Mouse (Mus musculus) midbrain, postnatal 0 days (tissue): Measurements from ENCODE around the gene Med12l. TPM values are rescaled to one million over a fixed set of nuclear protein-coding genes. Genes with fewer than 3 reads are reported as not detected.

Source experiments
- ATAC-seq: fragments of 200-750 bp; cut with Nextera tagmentation; 2 replicates; pipeline ENCODE4 v1.8.0; 2017; ENCODE audit warnings: moderate number of reproducible peaks, mild to moderate bottlenecking, moderate TSS enrichment, moderate library complexity; ENCODE audit not compliant: low FRiP score
- DNase-seq: peaks from one replicate; pipeline ENCODE4 v3.0.0-alpha.2; 2015; ENCODE audit warnings: low spot score
- H3K27ac ChIP-seq: fragments of 300-500 bp; sonication (generic); 2 replicates; pipeline ENCODE4 v1.5.1; 2014; ENCODE audit warnings: low read depth, mild to moderate bottlenecking, low read length, mixed read lengths
- H3K27me3 ChIP-seq: fragments of 300-500 bp; sonication (generic); 2 replicates; pipeline ENCODE4 v1.6.1; 2014; ENCODE audit warnings: low read length, control low read depth, mixed read lengths; ENCODE audit not compliant: insufficient read depth
- H3K36me3 ChIP-seq: fragments of 300-500 bp; sonication (generic); 2 replicates; pipeline ENCODE4 v1.6.1; 2014; ENCODE audit warnings: low read length, control low read depth, mixed read lengths; ENCODE audit not compliant: insufficient read depth
- H3K4me1 ChIP-seq: fragments of 300-500 bp; sonication (generic); 2 replicates; pipeline ENCODE4 v1.6.1; 2014; ENCODE audit warnings: mild to moderate bottlenecking, control low read depth, antibody characterized with exemption, low read length, mixed read lengths; ENCODE audit not compliant: insufficient read depth
- H3K4me2 ChIP-seq: fragments of 300-500 bp; sonication (generic); 2 replicates; pipeline ENCODE4 v1.6.1; 2014; ENCODE audit warnings: low read depth, mild to moderate bottlenecking, low read length, mixed read lengths; ENCODE audit not compliant: poor library complexity, severe bottlenecking
- H3K4me3 ChIP-seq: fragments of 300-500 bp; sonication (generic); 2 replicates; pipeline ENCODE4 v1.5.1; 2014; ENCODE audit warnings: low read depth, mild to moderate bottlenecking, low read length, moderate library complexity
- H3K9ac ChIP-seq: fragments of 300-500 bp; sonication (generic); replicated peaks from 2 replicates; pipeline ENCODE4 v1.6.1; 2014; ENCODE audit warnings: mild to moderate bottlenecking, low read length, moderate library complexity, mixed read lengths; ENCODE audit not compliant: poor library complexity, severe bottlenecking
- H3K9me3 ChIP-seq: fragments of 300-500 bp; sonication (generic); 2 replicates; pipeline ENCODE4 v1.6.1; 2016; ENCODE audit warnings: low read length, control low read depth
- CTCF ChIP-seq: IDR thresholded peaks from 2 replicates; pipeline ENCODE4 v1.5.1; 2016; ENCODE audit warnings: antibody characterized with exemption, mild to moderate bottlenecking
- WGBS: fragments of 180-500 bp; shearing (Covaris S2); extraction: QIAGEN DNeasy Blood & Tissue Kit; methylation state at CpG from one replicate; pipeline ENCODE4 v1.1.7; 2014; 5-methylcytosine and 5-hydroxymethylcytosine counted together
- polyA plus RNA-seq: library from polyadenylated mRNA; unstranded; fragments of >200 nt; fragmentation: Nextera tagmentation; extraction: Ambion mirVana; gene quantifications from 2 replicates; pipeline ENCODE4 v1.2.1, GENCODE M21; 2015
- total RNA-seq: library from RNA; depleted of rRNA; stranded (reverse); fragments of >200 nt; gene quantifications from 2 replicates; pipeline ENCODE4 v1.2.3, GENCODE M21; 2014

Gene Med12l
- total and polyA plus RNA-seq, 2 experiments from 2014 or later = 3.7 to 23.0 TPM

- H3K4me1 ChIP-seq = no peaks in the 10 kb centered on the region
- ATAC-seq (no peak), DNase-seq (no peak)
- H3K4me2 ChIP-seq = no peak overlapping the region
- H3K9ac ChIP-seq = no peak overlapping the region
- H3K36me3 ChIP-seq = no peaks in the 10 kb centered on the region
- 96% methylated on average over 5 of the region's 5 CpGs for WGBS
- no peaks in the 10 kb centered on the region for H3K9me3 ChIP-seq
- no peak for TF ChIP-seq CTCF
- H3K27ac ChIP-seq = no peak overlapping the region
- no peaks in the 10 kb centered on the region for H3K27me3 ChIP-seq
- H3K4me3 ChIP-seq = no peak overlapping the region
These were observed 299.3 kb downstream of the Med12l start for GRCm38 (mm10) chr3:59304944-59305343.

GRCm38 (mm10) chr3:59305518-59305917 is 299.9 kb downstream of the Med12l start:
- no peaks in the 10 kb centered on the region for H3K36me3 ChIP-seq
- no peaks in the 10 kb centered on the region for H3K27me3 ChIP-seq
- H3K4me1 ChIP-seq = no peaks in the 10 kb centered on the region
- H3K4me2 ChIP-seq = no peak overlapping the region
- no peak overlapping the region for H3K27ac ChIP-seq
- H3K9ac ChIP-seq = no peak overlapping the region
- no peak for TF ChIP-seq CTCF
- 96% methylated on average over 2 of the region's 2 CpGs for WGBS
- H3K4me3 ChIP-seq = no peak overlapping the region
- ATAC-seq (no peak), DNase-seq (no peak)
- H3K9me3 ChIP-seq = no peaks in the 10 kb centered on the region

- 90% methylated on average over 10 of the region's 10 CpGs for WGBS
- TF ChIP-seq CTCF = no peak
- DNase-seq (no peak), ATAC-seq (no peak)
- peaks cover 2% of the 10 kb centered on the region; the same call in 1 of the 2 replicates for H3K36me3 ChIP-seq
- H3K27me3 ChIP-seq = no peaks in the 10 kb centered on the region
- H3K4me3 ChIP-seq = no peak overlapping the region
- H3K9me3 ChIP-seq = no peaks in the 10 kb centered on the region
- no peak overlapping the region for H3K9ac ChIP-seq
- H3K27ac ChIP-seq = no peak overlapping the region
- no peaks in the 10 kb centered on the region for H3K4me1 ChIP-seq
- H3K4me2 ChIP-seq = no peak overlapping the region
These were observed 307.0 kb downstream of the Med12l start for GRCm38 (mm10) chr3:59312610-59313009.

DNA sequence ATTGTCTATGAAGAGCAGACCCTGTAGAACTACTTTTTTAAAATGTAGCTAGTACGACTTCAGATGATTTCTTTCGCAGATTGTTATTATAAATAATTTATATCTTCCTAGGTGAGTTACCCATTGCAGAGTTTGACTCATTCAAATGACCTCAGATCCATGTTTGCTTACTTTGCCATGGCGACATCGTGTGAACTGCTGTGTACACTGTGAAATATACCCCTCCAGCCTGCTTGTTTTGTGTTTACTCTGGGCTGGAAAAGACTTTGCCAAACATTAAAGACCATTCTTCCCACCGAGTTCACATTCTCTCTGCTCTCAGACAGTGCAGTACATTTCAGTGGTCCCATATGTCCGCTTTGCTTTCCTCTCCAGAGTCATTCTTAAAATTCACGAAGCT is 310.5 kb downstream of the Med12l start:
- H3K4me3 ChIP-seq = no peak overlapping the region
- H3K4me1 ChIP-seq = no peaks in the 10 kb centered on the region
- no peak for TF ChIP-seq CTCF
- H3K36me3 ChIP-seq = peaks cover 15% of the 10 kb centered on the region; the same call in 1 of the 2 replicates
- H3K27me3 ChIP-seq = no peaks in the 10 kb centered on the region
- H3K9ac ChIP-seq = no peak overlapping the region
- no peak for DNase-seq
- no peak overlapping the region for H3K4me2 ChIP-seq
- no peak overlapping the region for H3K27ac ChIP-seq
- 79% methylated on average over 7 of the region's 7 CpGs for WGBS
- no peaks in the 10 kb centered on the region for H3K9me3 ChIP-seq
- no peak for ATAC-seq

DNA sequence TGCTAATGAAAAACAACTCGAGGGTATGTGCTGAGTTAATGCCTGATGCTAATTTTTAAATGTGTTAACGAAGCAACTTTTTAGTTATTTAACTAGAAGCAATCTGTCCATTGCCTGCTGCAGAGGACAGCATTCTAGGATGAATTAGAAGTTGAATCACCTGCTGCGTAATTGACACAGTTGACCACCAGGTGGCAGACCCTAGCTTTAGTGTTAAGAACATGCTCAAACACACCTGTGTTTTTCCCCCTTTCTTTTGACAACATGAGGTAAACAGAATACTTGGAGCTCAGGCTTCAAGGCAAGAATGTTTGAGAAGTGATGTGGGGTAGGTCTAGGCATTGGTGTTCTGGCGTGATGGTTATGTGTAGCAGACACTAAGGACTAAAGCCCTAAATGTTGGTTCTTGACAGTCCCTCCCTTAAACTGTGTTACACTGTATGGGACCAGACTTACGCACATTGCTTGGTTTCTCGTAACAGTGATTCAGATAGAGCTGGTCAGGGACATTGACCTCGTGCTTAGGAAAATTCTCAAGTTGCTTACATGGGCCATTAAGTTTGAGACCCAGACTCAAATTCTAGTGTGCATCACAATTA is 315.8 kb downstream of the Med12l start:
- peak; percentile 78 for DNase-seq
- 46% methylated on average over 7 of the region's 7 CpGs for WGBS
- peak; percentile 51; the same call in 1 of the 2 replicates for ATAC-seq

DNA sequence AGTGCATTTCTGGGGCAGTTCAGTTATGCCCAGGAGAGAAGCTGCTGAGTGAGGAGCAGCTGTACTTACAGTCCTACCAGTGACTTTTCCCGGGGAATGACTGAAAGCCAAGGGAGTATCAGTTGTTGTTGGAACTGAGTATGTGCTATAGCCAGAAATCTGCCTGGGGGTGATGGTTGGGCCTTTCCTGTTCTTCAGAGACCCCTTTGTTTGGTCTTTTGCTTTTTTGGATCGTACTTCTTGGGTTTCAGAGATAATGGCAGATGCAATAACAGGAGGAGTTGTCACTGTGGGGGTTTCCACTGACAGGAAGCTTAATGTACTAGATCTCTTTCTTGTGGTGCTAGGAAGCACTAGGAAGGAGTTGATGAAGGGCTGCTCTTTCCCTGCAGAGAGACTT is 322.9 kb downstream of the Med12l start:
- TF ChIP-seq CTCF = no peak
- Histone ChIP-seq H3K4me1 (no peaks in the 10 kb centered on the region), H3K4me2 (no peak overlapping the region), H3K9me3 (no peaks in the 10 kb centered on the region), H3K9ac (no peak overlapping the region), H3K27ac (no peak overlapping the region), H3K27me3 (no peaks in the 10 kb centered on the region), H3K4me3 (no peak overlapping the region), H3K36me3 (peaks cover 3% of the 10 kb centered on the region; the same call in 1 of the 2 replicates)
- no peak for DNase-seq
- WGBS = 89% methylated on average over 2 of the region's 2 CpGs
- no peak for ATAC-seq

More for the DNA sequence above, 315.8 kb downstream of the Med12l start:
- Histone ChIP-seq H3K9ac (no peak overlapping the region), H3K4me3 (no peak overlapping the region), H3K27me3 (no peaks in the 10 kb centered on the region), H3K9me3 (no peaks in the 10 kb centered on the region), H3K4me1 (no peaks in the 10 kb centered on the region), H3K36me3 (0 out of 2 replicates have a peak, but pooled peaks cover 12% of the 10 kb centered on the region), H3K27ac (no peak overlapping the region), H3K4me2 (no peak overlapping the region)
- TF ChIP-seq CTCF = peak; percentile 89
